Mouse (Mus musculus) G1E (cell line): ENCODE data around the gene 4931417E11Rik. TPM values are rescaled to one million over a fixed set of nuclear protein-coding genes. Genes with fewer than 3 reads are reported as not detected.

ENCODE experiments used
- ATAC-seq: 2 replicates; pipeline ENCODE4 v1.8.0; 2016; ENCODE audit warnings: mild to moderate bottlenecking; ENCODE audit not compliant: insufficient number of reproducible peaks, poor library complexity, low FRiP score, severe bottlenecking; ENCODE audit errors: extremely low read depth
- DNase-seq: peaks from one replicate; pipeline ENCODE4 v3.0.0; 2012; ENCODE audit warnings: low spot score
- H3K27me3 ChIP-seq: 2 replicates; pipeline ENCODE4 v1.6.1; 2012; ENCODE audit warnings: mild to moderate bottlenecking, low read length, inconsistent platforms; ENCODE audit not compliant: insufficient read depth
- H3K36me3 ChIP-seq: replicated peaks from 2 replicates; pipeline ENCODE3; 2012; ENCODE audit warnings: mild to moderate bottlenecking, inconsistent platforms
- H3K4me1 ChIP-seq: 2 replicates; pipeline ENCODE4 v1.6.1; 2012; ENCODE audit warnings: low read depth, low read length, inconsistent platforms, mixed read lengths; ENCODE audit not compliant: insufficient read depth
- H3K4me3 ChIP-seq: 2 replicates; pipeline ENCODE4 v1.5.1; 2012; ENCODE audit warnings: low read depth, mild to moderate bottlenecking, inconsistent platforms, low read length, moderate library complexity, mixed read lengths
- H3K9me3 ChIP-seq: replicated peaks from 2 replicates; pipeline ENCODE4 v1.6.1; 2012; ENCODE audit warnings: inconsistent platforms
- CTCF ChIP-seq: IDR thresholded peaks from 2 replicates; pipeline ENCODE4 v1.5.1; 2012; ENCODE audit warnings: low read depth, low read length, inconsistent platforms, mixed read lengths
- GATA1 ChIP-seq: IDR thresholded peaks from 2 replicates; pipeline ENCODE4 v1.6.1; 2012; ENCODE audit warnings: borderline replicate concordance, low read length, inconsistent platforms, mixed read lengths
- GATA2 ChIP-seq: IDR thresholded peaks from 2 replicates; pipeline ENCODE4 v1.6.1; 2012; ENCODE audit warnings: low read depth, low read length, inconsistent platforms, borderline replicate concordance
- POLR2AphosphoS5 ChIP-seq: IDR thresholded peaks from 2 replicates; pipeline ENCODE4 v1.6.1; 2012; ENCODE audit warnings: low read depth, low read length, inconsistent platforms; ENCODE audit not compliant: insufficient replicate concordance
- TAL1 ChIP-seq: conservative IDR thresholded peaks from 2 replicates; pipeline ENCODE4 v1.6.1; 2012; ENCODE audit warnings: low read depth, low read length, inconsistent platforms, mixed read lengths
- polyA plus RNA-seq: library from polyadenylated mRNA; stranded (reverse); fragments of >175 nt; gene quantifications from 2 replicates; pipeline ENCODE4 v1.2.3, GENCODE M21; 2012
- total RNA-seq, 2 experiments: library from RNA; stranded (forward) in 1 of 2; stranded (reverse) in 1 of 2; fragments of 200-1000 nt in 1 of 2; fragments of >200 nt in 1 of 2; fragmentation: Nextera tagmentation in 1 of 2; gene quantifications; 2 replicates each; pipeline ENCODE4 v1.2.3; 2014 to 2017

The 4931417E11Rik gene
- total and polyA plus RNA-seq, 3 experiments = not detected

DNA sequence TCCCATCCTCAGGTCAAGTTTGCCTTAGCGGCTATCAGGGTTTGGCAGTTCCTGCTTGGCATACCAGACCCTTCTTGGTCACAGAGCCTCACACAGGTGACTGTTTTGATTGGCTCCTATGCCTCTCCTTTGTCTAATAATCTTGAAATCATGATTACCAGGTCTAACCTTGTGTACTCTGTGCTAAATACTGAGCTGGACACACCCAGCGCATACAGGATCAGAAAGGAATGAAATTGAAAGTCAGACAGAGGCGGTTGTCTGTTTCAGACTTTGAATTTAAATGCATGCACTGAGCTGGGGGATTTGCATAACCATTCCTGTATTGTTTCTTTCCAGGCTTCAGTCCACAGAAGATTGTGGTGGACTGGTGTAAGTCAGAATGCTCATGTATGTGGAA lies 16.1 kb upstream of the 4931417E11Rik start:
- Histone ChIP-seq H3K9me3 (peaks cover 22% of the 10 kb centered on the region), H3K4me3 (no peak overlapping the region), H3K27me3 (no peaks in the 10 kb centered on the region), H3K4me1 (no peaks in the 10 kb centered on the region), H3K36me3 (no peaks in the 10 kb centered on the region)
- DNase-seq = no peak
- ATAC-seq = no peak
- TF ChIP-seq POLR2AphosphoS5 (no peak), GATA1 (no peak), CTCF (no peak), GATA2 (no peak), TAL1 (no peak)

DNA sequence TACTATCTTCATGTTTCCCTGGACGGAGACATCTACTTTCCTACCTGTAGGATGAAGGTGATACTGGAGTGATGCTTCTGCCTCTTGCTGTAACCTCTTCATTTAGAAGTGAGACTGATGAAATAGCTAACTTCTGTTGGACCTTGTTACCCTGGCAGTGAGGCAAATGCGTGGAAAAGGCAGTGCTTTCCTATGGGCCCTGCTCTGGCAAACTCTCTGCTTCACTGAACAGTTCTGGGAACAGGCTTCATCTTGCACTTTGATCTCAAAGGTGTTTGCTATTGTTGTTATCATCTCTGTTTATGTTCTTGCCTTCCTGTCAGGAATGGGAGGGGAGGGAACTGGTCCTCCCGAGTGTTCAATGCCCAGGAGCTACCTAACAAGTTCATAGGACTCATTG lies 3.4 kb downstream of the 4931417E11Rik start:
- Histone ChIP-seq H3K4me1 (no peaks in the 10 kb centered on the region), H3K4me3 (no peak overlapping the region), H3K27me3 (no peaks in the 10 kb centered on the region), H3K9me3 (peaks cover 23% of the 10 kb centered on the region), H3K36me3 (no peaks in the 10 kb centered on the region)
- no peak for ATAC-seq
- TF ChIP-seq GATA2 (no peak), CTCF (no peak), GATA1 (no peak), POLR2AphosphoS5 (no peak), TAL1 (no peak)
- DNase-seq = no peak

DNA sequence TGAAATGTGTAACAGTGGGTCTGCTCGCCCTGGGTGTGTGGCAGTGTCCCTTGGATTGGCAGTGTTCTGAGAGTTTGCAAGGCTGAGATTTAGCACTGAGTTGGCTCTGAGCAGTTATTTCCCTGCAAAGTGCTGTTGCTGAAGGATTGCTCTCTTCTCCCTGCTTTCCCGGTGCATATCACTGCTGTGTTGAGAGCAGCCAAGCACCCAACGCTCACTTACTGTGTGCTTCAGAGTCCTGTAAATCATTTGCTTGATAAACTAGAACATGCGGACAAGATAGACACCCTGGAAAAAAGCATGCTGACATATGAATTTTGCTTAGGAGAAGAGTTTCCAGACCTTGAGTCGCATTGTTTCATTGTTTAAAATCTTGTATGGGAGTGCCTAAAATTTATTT lies 6.9 kb downstream of the 4931417E11Rik start:
- TF ChIP-seq GATA2 = no peak
- no peak for TF ChIP-seq GATA1
- TF ChIP-seq CTCF = no peak
- no peak for TF ChIP-seq POLR2AphosphoS5
- no peak for TF ChIP-seq TAL1
- no peak for DNase-seq
- Histone ChIP-seq H3K4me1 (no peaks in the 10 kb centered on the region), H3K9me3 (peaks cover 12% of the 10 kb centered on the region), H3K36me3 (no peaks in the 10 kb centered on the region), H3K27me3 (no peaks in the 10 kb centered on the region), H3K4me3 (no peak overlapping the region)
- ATAC-seq = no peak

DNA sequence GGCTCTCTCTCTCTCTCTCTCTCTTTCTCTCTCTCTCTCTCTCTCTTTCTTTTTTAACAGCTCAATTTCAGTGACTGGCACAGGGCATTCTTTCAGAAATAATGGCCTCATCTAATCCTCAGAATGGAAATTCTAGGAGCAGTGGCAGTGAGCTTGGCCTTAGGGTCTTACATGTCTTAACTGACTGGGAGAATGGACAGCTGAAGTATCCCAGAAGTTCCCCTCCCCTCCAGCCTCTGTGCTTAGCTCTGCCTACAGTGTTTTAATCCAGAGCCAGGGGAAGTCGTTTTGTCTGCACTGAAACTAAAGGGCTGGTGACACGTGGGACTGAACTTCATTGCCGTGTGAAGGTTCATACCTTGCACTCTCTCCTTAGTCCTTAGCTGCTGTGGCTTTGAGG lies 35.6 kb downstream of the 4931417E11Rik start:
- Histone ChIP-seq H3K36me3 (no peaks in the 10 kb centered on the region), H3K4me1 (no peaks in the 10 kb centered on the region; the same call in 1 of the 2 replicates), H3K27me3 (peaks cover 4% of the 10 kb centered on the region; the same call in 1 of the 2 replicates), H3K4me3 (no peak overlapping the region), H3K9me3 (peaks cover 12% of the 10 kb centered on the region)
- DNase-seq (no peak), ATAC-seq (no peak)
- TF ChIP-seq GATA2 (no peak), GATA1 (no peak)

DNA sequence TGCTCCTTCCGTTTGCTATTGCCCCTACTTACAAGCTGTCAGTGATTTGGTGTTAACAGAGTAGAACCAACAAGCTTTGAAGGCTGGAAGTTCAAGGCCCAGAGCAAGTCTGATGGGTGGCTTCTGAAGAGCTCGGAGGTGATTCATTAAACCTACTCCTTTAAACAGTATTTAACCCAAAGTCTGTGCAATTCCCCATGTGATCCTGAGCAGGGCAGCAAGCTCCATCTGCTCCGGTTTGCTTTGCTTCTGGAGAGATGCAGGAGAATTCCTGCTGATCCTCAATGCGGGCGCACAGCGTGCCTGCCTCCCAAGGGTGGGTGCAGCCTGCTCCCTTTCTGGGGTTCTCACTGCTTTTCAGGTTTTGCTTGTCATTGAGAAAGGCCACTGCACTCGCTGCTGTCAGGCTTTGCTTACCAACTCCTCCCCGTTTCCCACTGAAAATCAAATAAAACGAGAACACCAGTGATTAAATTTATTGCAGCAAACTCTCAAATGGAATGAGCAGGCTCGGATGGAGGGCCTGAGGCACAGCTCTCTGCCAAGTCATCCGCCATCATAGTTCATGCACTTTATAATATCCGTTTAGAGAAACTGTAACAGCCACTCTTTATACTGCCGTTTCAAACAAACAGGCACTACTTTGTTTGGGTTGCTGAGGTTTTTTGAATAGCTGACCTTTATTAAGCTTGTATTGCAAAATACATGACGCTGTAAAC lies 40.7 kb downstream of the 4931417E11Rik start:
- no peak for TF ChIP-seq GATA1
- no peak for TF ChIP-seq TAL1
- no peak for TF ChIP-seq GATA2
- no peak for TF ChIP-seq POLR2AphosphoS5
- TF ChIP-seq CTCF = no peak
- ATAC-seq = no peak

DNA sequence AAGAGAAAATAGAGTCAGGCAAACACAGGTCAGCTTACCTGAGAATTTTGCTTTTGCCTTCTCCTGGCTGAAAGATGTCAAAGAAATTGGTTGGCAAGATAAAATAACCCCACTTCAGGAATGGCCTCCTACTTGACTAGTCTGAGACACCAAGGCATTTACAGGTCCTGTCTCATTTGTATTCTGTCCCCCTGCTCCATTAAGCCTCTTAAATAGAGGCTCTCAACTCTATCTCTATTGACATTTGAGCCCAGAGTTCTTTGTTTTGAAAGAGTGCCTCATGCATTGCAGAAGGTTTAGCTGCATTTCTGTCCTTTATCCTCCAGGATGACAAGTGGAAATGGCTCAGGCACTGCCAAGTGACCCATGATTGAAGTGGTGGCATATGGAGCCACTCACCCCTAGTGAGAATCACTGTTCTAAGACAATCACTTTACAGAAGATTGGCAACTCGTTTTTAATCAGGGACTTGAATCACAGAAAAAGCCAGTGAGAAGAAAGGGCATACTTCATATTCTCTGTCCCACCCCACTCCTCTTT lies 42.1 kb downstream of the 4931417E11Rik start:
- peaks cover 4% of the 10 kb centered on the region; the same call in 1 of the 2 replicates for H3K27me3 ChIP-seq
- H3K4me3 ChIP-seq = no peak overlapping the region
- no peaks in the 10 kb centered on the region; the same call in 1 of the 2 replicates for H3K4me1 ChIP-seq
- DNase-seq = no peak
- H3K36me3 ChIP-seq = no peaks in the 10 kb centered on the region
- ATAC-seq = no peak
- H3K9me3 ChIP-seq = peaks cover 18% of the 10 kb centered on the region
- no peak for TF ChIP-seq POLR2AphosphoS5
- TF ChIP-seq GATA1 = no peak
- no peak for TF ChIP-seq TAL1
- TF ChIP-seq CTCF = no peak
- no peak for TF ChIP-seq GATA2

More for the DNA sequence above, 40.7 kb downstream of the 4931417E11Rik start:
- H3K4me1 ChIP-seq = no peaks in the 10 kb centered on the region; the same call in 1 of the 2 replicates
- no peak for DNase-seq
- peaks cover 4% of the 10 kb centered on the region; the same call in 1 of the 2 replicates for H3K27me3 ChIP-seq
- peaks cover 14% of the 10 kb centered on the region for H3K9me3 ChIP-seq
- H3K36me3 ChIP-seq = no peaks in the 10 kb centered on the region
- H3K4me3 ChIP-seq = no peak overlapping the region

Other genes starting within 250 kb of the 4931417E11Rik start
- not detected in 2 replicates for gene Dnah6, start 248.0 kb downstream of the 4931417E11Rik start, total RNA-seq (2014; fragmentation: Nextera tagmentation)
- 0.05 and 0.06 TPM in 2 replicates for gene Dnah6, start 248.0 kb downstream of the 4931417E11Rik start, total RNA-seq (2017)
- 0.01 TPM in 1 of 2 replicates, not detected in the other for gene Dnah6, start 248.0 kb downstream of the 4931417E11Rik start, polyA plus RNA-seq
- 53.7 and 58.8 TPM in 2 replicates for gene Suclg1, start 221.3 kb downstream of the 4931417E11Rik start, total RNA-seq (2014; fragmentation: Nextera tagmentation)
- 99.7 and 111 TPM in 2 replicates for gene Suclg1, start 221.3 kb downstream of the 4931417E11Rik start, total RNA-seq (2017)
- 48.5 and 105 TPM in 2 replicates for gene Suclg1, start 221.3 kb downstream of the 4931417E11Rik start, polyA plus RNA-seq